Mouse (Mus musculus): ENCODE measurements around the gene Phb2. TPM values are rescaled to one million over a fixed set of nuclear protein-coding genes. Genes with fewer than 3 reads are reported as not detected.

Gene Phb2
- total and polyA plus RNA-seq, 3 experiments, result 309 to 815 (median 706) TPM

- DNase-seq (ENCODE audit: low read depth, low spot score), result no peak
- Histone ChIP-seq H3K9ac (ENCODE audit: control insufficient read depth, low read depth, low read length, poor library complexity, severe bottlenecking) (no peak overlapping the region), H3K4me3 (ENCODE audit: control insufficient read depth in 1 of 2, insufficient read depth in 1 of 2, low read depth in 2 of 2, low read length in 2 of 2) (no peak overlapping the region), H3K79me2 (ENCODE audit: control insufficient read depth, insufficient read depth, low read length, poor library complexity) (peaks cover 27% of the 10 kb centered on the region), H3K27ac (ENCODE audit: control insufficient read depth, low read depth, low read length) (no peak overlapping the region), H3K36me3 (ENCODE audit: control insufficient read depth in 1 of 2, insufficient read depth in 2 of 2, low read length in 2 of 2) (peaks cover 9 to 23% of the 10 kb centered on the region in 2 experiments), H3K27me3 (ENCODE audit: control insufficient read depth in 1 of 2, insufficient read depth in 2 of 2, low read length in 2 of 2) (no peaks in the 10 kb centered on the region), H3K9me3 (replicated peaks; ENCODE audit: insufficient read depth, low read length) (no peaks in the 10 kb centered on the region), H3K4me1 (ENCODE audit: control insufficient read depth in 1 of 2, insufficient read depth in 2 of 2, low read length in 2 of 2) (peaks cover 3 to 26% of the 10 kb centered on the region in 2 experiments; a peak in 3 of 4 replicates)
- TF ChIP-seq SMC3 (IDR thresholded peaks at IDR 0.05; ENCODE audit: low read depth, low read length), result peak; percentile 40
- peak in 2 of 3 experiments; percentile 44 to 71; a peak in 5 of 6 replicates for TF ChIP-seq CTCF (IDR thresholded peaks at IDR 0.05 in 2 of 3, conservative IDR thresholded peaks at IDR 0.05 in 1 of 3; ENCODE audit: control insufficient read depth in 1 of 3, insufficient read depth in 1 of 3, low read depth in 2 of 3, low read length in 3 of 3, poor library complexity in 1 of 3, severe bottlenecking in 1 of 3)
- TF ChIP-seq TAL1 (IDR thresholded peaks at IDR 0.05; ENCODE audit: low read length), result no peak
- no peak for TF ChIP-seq MEF2A (IDR thresholded peaks at IDR 0.05; ENCODE audit: extremely low read depth, insufficient replicate concordance, low read depth, low read length, poor library complexity, severe bottlenecking)
- peak; percentile 35; the same call in 1 of the 2 replicates for TF ChIP-seq ZC3H11A (IDR thresholded peaks at IDR 0.05; ENCODE audit: low read depth, low read length)
- 0 out of 4 replicates have a peak, but pooled peaks of 1 of the 2 experiments have one; percentile 44 for TF ChIP-seq POLR2A (IDR thresholded peaks at IDR 0.05; ENCODE audit: control insufficient read depth in 1 of 2, insufficient read depth in 1 of 2, low read depth in 1 of 2, low read length in 2 of 2, poor library complexity in 1 of 2)
- TF ChIP-seq RAD21 (IDR thresholded peaks at IDR 0.05; ENCODE audit: low read depth, low read length), result peak; percentile 33
- TF ChIP-seq EP300 (IDR thresholded peaks at IDR 0.05; ENCODE audit: low read depth in 1 of 2, low read length in 2 of 2), result no peak
Measured at GRCm38 (mm10) chr6:124716864-124717490, 4.8 kb downstream of the Phb2 start.

- Histone ChIP-seq H3K27me3 (ENCODE audit: control insufficient read depth in 1 of 2, insufficient read depth in 2 of 2, low read length in 2 of 2) (no peaks in the 10 kb centered on the region), H3K9ac (ENCODE audit: control insufficient read depth, low read depth, low read length, poor library complexity, severe bottlenecking) (no peak overlapping the region), H3K4me3 (ENCODE audit: control insufficient read depth in 1 of 2, insufficient read depth in 1 of 2, low read depth in 2 of 2, low read length in 2 of 2) (no peak overlapping the region), H3K79me2 (ENCODE audit: control insufficient read depth, insufficient read depth, low read length, poor library complexity) (peaks cover 18% of the 10 kb centered on the region), H3K9me3 (replicated peaks; ENCODE audit: insufficient read depth, low read length) (no peaks in the 10 kb centered on the region), H3K4me1 (ENCODE audit: control insufficient read depth in 1 of 2, insufficient read depth in 2 of 2, low read length in 2 of 2) (peaks cover 3 to 26% of the 10 kb centered on the region in 2 experiments; a peak in 3 of 4 replicates), H3K27ac (ENCODE audit: control insufficient read depth, low read depth, low read length) (no peak overlapping the region), H3K36me3 (ENCODE audit: control insufficient read depth in 1 of 2, insufficient read depth in 2 of 2, low read length in 2 of 2) (peaks cover 9 to 23% of the 10 kb centered on the region in 2 experiments)
- no peak for DNase-seq (ENCODE audit: low read depth, low spot score)
- TF ChIP-seq CHD1 (IDR thresholded peaks at IDR 0.05; ENCODE audit: low read depth, low read length) (no peak), MXI1 (IDR thresholded peaks at IDR 0.05; ENCODE audit: low read depth, low read length) (no peak), CHD2 (IDR thresholded peaks at IDR 0.05; ENCODE audit: low read length) (no peak), UBTF (IDR thresholded peaks at IDR 0.05; ENCODE audit: borderline replicate concordance, insufficient read depth, low read depth, low read length) (no peak), MAX (IDR thresholded peaks at IDR 0.05; ENCODE audit: low read length) (no peak), JUND (IDR thresholded peaks at IDR 0.05; ENCODE audit: low read depth, low read length) (no peak), SMC3 (IDR thresholded peaks at IDR 0.05; ENCODE audit: low read depth, low read length) (no peak), ZKSCAN1 (IDR thresholded peaks at IDR 0.05; ENCODE audit: low read depth, low read length) (no peak), E2F4 (IDR thresholded peaks at IDR 0.05; ENCODE audit: borderline replicate concordance, low read depth, low read length) (no peak), POLR2A (IDR thresholded peaks at IDR 0.05; ENCODE audit: control insufficient read depth in 1 of 2, insufficient read depth in 1 of 2, low read depth in 1 of 2, low read length in 2 of 2, poor library complexity in 1 of 2) (no peak), TBP (IDR thresholded peaks at IDR 0.05; ENCODE audit: low read depth, low read length) (no peak)
Measured at GRCm38 (mm10) chr6:124717968-124718367, 5.8 kb downstream of the Phb2 start.
